Mouse (Mus musculus) ZHBTc4 (cell line): Measurements from ENCODE around the gene Pip4p1.
"Not testable (repeated sequence)": the region's sequence is repeated elsewhere in the genome, so short reads cannot be mapped to it uniquely, and the experiment has no call there.

Source experiments
- DNase-seq: peaks from one replicate; pipeline ENCODE4 v3.0.0-alpha.2; 2011; ENCODE audit warnings: low read depth, low spot score

The Pip4p1 gene

GRCm38 (mm10) chr14:50930754-50931492 lies at the start of gene Pip4p1, which contains the start of gene Pnp:
Pip4p1 (minus strand) TSS chr14:50930856.
Pnp (plus strand) TSS chr14:50931082.
- DNase-seq: peak; percentile 100

GRCm38 (mm10) chr14:50979631-50980030 lies 49.0 kb upstream of the Pip4p1 start:
- peak; percentile 62 for DNase-seq

GRCm38 (mm10) chr14:50978451-50978850 lies 47.8 kb upstream of the Pip4p1 start:
- not testable (repeated sequence) for DNase-seq

GRCm38 (mm10) chr14:50976674-50977073 lies 46.0 kb upstream of the Pip4p1 start:
- no peak for DNase-seq

GRCm38 (mm10) chr14:50975001-50975400 lies 44.3 kb upstream of the Pip4p1 start:
- no peak for DNase-seq

GRCm38 (mm10) chr14:50973700-50974099 lies 43.0 kb upstream of the Pip4p1 start:
- peak; percentile 66 for DNase-seq

GRCm38 (mm10) chr14:50973054-50973453 lies 42.4 kb upstream of the Pip4p1 start:
- DNase-seq: peak; percentile 39

GRCm38 (mm10) chr14:50970822-50971221 lies 40.2 kb upstream of the Pip4p1 start:
- no peak for DNase-seq

GRCm38 (mm10) chr14:50969558-50970544 lies 39.2 kb upstream of the Pip4p1 start:
- peak; percentile 89 for DNase-seq

GRCm38 (mm10) chr14:50969041-50969440 lies 38.4 kb upstream of the Pip4p1 start:
- DNase-seq: no peak

- no peak for DNase-seq
Observed at GRCm38 (mm10) chr14:50968216-50968980, 37.7 kb upstream of the Pip4p1 start.

- not testable (repeated sequence) for DNase-seq
Observed at GRCm38 (mm10) chr14:50958289-50958995, 27.8 kb upstream of the Pip4p1 start.

GRCm38 (mm10) chr14:50957146-50957545 lies 26.5 kb upstream of the Pip4p1 start:
- DNase-seq: not testable (repeated sequence)

- DNase-seq: not testable (repeated sequence)
Observed at GRCm38 (mm10) chr14:50956724-50957123, 26.1 kb upstream of the Pip4p1 start.

- DNase-seq: not testable (repeated sequence)
Observed at GRCm38 (mm10) chr14:50955942-50956508, 25.4 kb upstream of the Pip4p1 start, which contains the start of gene Pnp2. Pnp2 (plus strand) TSS chr14:50955992.

- no peak for DNase-seq
Observed at GRCm38 (mm10) chr14:50955487-50955886, 24.8 kb upstream of the Pip4p1 start.

- not testable (repeated sequence) for DNase-seq
Observed at GRCm38 (mm10) chr14:50945526-50945925, 14.9 kb upstream of the Pip4p1 start.

GRCm38 (mm10) chr14:50945081-50945480 lies 14.4 kb upstream of the Pip4p1 start:
- not testable (repeated sequence) for DNase-seq

GRCm38 (mm10) chr14:50944668-50945033 lies 14.0 kb upstream of the Pip4p1 start:
- DNase-seq: not testable (repeated sequence)

GRCm38 (mm10) chr14:50943932-50944667 lies 13.4 kb upstream of the Pip4p1 start, which contains the start of gene Gm49342:
Gm49342 (plus strand) TSS chr14:50944517.
- DNase-seq: peak; percentile 98
